Mouse (Mus musculus) cortical plate, adult 2 months (tissue): ENCODE results near the gene Sox6. TPM values are rescaled to one million over a fixed set of nuclear protein-coding genes. Genes with fewer than 3 reads are reported as not detected.
A peak's percentile ranks its signal among the peaks of the same experiment; 100 is the strongest.

Experiments used
- H3K27ac ChIP-seq: fragments of 200-500 bp; 2 replicates; pipeline ENCODE4 v1.5.1; 2012; ENCODE audit warnings: low read length, control low read depth, inconsistent platforms; ENCODE audit not compliant: insufficient read depth
- H3K4me1 ChIP-seq: fragments of 200-500 bp; 2 replicates; pipeline ENCODE4 v1.6.1; 2011; ENCODE audit warnings: low read length; ENCODE audit not compliant: control insufficient read depth, insufficient read depth
- H3K4me3 ChIP-seq: fragments of 200-500 bp; 2 replicates; pipeline ENCODE4 v1.5.1; 2011; ENCODE audit warnings: mild to moderate bottlenecking, low read length, control low read depth; ENCODE audit not compliant: insufficient read depth
- CTCF ChIP-seq: fragments of 200-500 bp; IDR thresholded peaks from 2 replicates; pipeline ENCODE4 v1.5.1; 2011; ENCODE audit warnings: mild to moderate bottlenecking, control low read depth, low read length; ENCODE audit not compliant: insufficient read depth; ENCODE audit errors: extremely low read depth
- POLR2A ChIP-seq: fragments of 200-500 bp; IDR thresholded peaks from 2 replicates; pipeline ENCODE4 v1.6.1; 2011; ENCODE audit warnings: mild to moderate bottlenecking, low read length, control low read depth; ENCODE audit not compliant: insufficient read depth; ENCODE audit errors: extremely low read depth
- polyA plus RNA-seq: library from polyadenylated mRNA; depleted of rRNA; stranded (reverse); fragments of >200 nt; gene quantifications from 2 replicates; pipeline ENCODE4 v1.2.3, GENCODE M21; 2012

Sox6 gene
- polyA plus RNA-seq, 1 experiment = 9.8 TPM

GRCm38 (mm10) chr7:116034282-116034758 lies 4.3 kb downstream of the Sox6 start:
- TF ChIP-seq CTCF (no peak), POLR2A (0 out of 2 replicates have a peak, but pooled peaks have one; percentile 7)
- peak overlapping the region; percentile 41 for H3K4me3 ChIP-seq
- no peaks in the 10 kb centered on the region for H3K4me1 ChIP-seq
- 0 out of 2 replicates have a peak overlapping the region, but pooled peaks have one; percentile 57 for H3K27ac ChIP-seq

GRCm38 (mm10) chr7:116033371-116034241 lies 5.0 kb downstream of the Sox6 start:
- Histone ChIP-seq H3K4me3 (peak overlapping the region; percentile 41), H3K4me1 (no peaks in the 10 kb centered on the region), H3K27ac (peak overlapping the region; percentile 75)
- no peak for TF ChIP-seq CTCF
- no peak for TF ChIP-seq POLR2A

- no peak for TF ChIP-seq POLR2A
- peak; percentile 74 for TF ChIP-seq CTCF
Observed at GRCm38 (mm10) chr7:116032596-116033307, 5.8 kb downstream of the Sox6 start.

GRCm38 (mm10) chr7:116031718-116032595 lies 6.6 kb downstream of the Sox6 start:
- no peaks in the 10 kb centered on the region for H3K4me1 ChIP-seq
- H3K4me3 ChIP-seq = peak overlapping the region; percentile 47
- TF ChIP-seq CTCF (no peak), POLR2A (no peak)
- peak overlapping the region; percentile 86 for H3K27ac ChIP-seq

More at GRCm38 (mm10) chr7:116032596-116033307, 5.8 kb downstream of the Sox6 start:
- Histone ChIP-seq H3K27ac (peak overlapping the region; percentile 86), H3K4me3 (peak overlapping the region; percentile 47; the same call in 1 of the 2 replicates), H3K4me1 (no peaks in the 10 kb centered on the region)

GRCm38 (mm10) chr7:116031388-116031717 lies 7.2 kb downstream of the Sox6 start:
- peak overlapping the region; percentile 86 for H3K27ac ChIP-seq
- no peak for TF ChIP-seq CTCF
- TF ChIP-seq POLR2A = no peak

GRCm38 (mm10) chr7:116030597-116031387 lies 7.8 kb downstream of the Sox6 start:
- Histone ChIP-seq H3K4me1 (no peaks in the 10 kb centered on the region), H3K4me3 (peak overlapping the region; percentile 47), H3K27ac (peak overlapping the region; percentile 86)
- TF ChIP-seq POLR2A = no peak
- TF ChIP-seq CTCF = no peak

More at GRCm38 (mm10) chr7:116031388-116031717, 7.2 kb downstream of the Sox6 start:
- no peaks in the 10 kb centered on the region for H3K4me1 ChIP-seq
- H3K4me3 ChIP-seq = peak overlapping the region; percentile 47

- H3K27ac ChIP-seq = peak overlapping the region; percentile 76; the same call in 1 of the 2 replicates
- no peak overlapping the region; the same call in 1 of the 2 replicates for H3K4me3 ChIP-seq
- H3K4me1 ChIP-seq = no peaks in the 10 kb centered on the region
- TF ChIP-seq POLR2A = no peak
- TF ChIP-seq CTCF = no peak
Observed at GRCm38 (mm10) chr7:116029991-116030390, 8.6 kb downstream of the Sox6 start.

GRCm38 (mm10) chr7:116002726-116003125 lies 35.9 kb downstream of the Sox6 start:
- H3K4me1 ChIP-seq = no peaks in the 10 kb centered on the region
- TF ChIP-seq CTCF (no peak), POLR2A (no peak)
- no peak overlapping the region for H3K4me3 ChIP-seq
- no peak overlapping the region for H3K27ac ChIP-seq
